Mouse (Mus musculus): ENCODE data around the gene Trip4.

Trip4 gene

DNA sequence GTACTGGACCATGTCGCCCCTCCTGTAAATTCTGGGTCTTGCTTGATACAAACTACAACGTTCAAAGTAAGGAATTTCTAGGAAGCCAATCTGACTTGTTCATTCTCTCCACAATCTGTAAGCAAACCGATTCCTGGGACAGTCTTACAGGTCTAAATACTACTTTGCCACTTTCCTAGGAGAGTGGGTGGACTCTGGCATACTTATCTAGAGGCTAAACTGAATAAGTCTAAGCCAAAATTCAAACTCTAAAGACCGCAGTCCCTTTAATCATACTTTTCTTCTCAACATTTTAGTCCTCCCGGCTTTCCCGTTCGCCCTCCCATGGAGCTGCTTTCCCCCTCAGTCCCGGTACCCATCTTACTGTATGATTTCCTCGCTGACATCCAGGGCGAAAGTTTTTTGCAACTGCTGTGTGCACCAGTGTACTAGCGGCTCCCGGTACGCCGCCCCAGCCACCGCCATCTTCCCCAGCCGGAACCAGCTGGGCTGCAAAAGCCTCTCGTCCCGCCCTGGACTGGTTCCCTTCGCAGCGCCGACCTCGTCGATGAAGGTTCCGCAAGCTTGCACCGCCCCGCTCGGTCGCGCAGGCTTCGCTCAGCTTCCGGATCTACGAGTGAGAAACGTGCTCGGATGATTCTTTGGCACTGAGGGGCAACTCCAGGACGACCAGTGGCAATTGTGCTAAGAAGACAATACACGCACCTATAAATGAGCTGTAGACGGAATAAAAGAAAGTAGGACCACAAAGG is 23.9 kb downstream of the Trip4 start:
- peak; percentile 87 for DNase-seq (ENCODE audit: low read depth, low spot score)
- no peaks in the 10 kb centered on the region for H3K36me3 ChIP-seq (ENCODE audit: control insufficient read depth, insufficient read depth, low read length, poor library complexity, severe bottlenecking)
- no peaks in the 10 kb centered on the region for H3K27me3 ChIP-seq (ENCODE audit: control insufficient read depth, insufficient read depth, low read length, poor library complexity, severe bottlenecking)

DNA sequence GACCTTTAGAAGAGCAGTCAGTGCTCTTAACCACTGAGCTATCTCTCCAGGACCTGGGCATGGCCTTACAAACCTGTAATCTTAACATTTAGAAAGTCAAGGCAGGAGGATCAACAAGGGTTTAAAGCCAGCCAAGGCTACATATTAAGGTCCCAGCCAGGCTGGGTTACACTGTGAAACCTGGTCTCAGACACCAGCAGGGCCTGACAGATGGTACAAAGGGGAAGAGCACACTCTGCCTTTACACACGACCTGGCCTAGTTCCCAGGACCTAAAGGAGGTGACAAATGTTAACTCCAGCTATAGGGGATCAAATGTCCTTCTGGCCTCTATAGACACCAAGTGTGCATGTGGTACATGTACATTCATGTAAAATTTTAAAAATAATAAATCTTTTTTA is 48.9 kb downstream of the Trip4 start:
- no peak for DNase-seq (ENCODE audit: low read depth, low spot score)

DNA sequence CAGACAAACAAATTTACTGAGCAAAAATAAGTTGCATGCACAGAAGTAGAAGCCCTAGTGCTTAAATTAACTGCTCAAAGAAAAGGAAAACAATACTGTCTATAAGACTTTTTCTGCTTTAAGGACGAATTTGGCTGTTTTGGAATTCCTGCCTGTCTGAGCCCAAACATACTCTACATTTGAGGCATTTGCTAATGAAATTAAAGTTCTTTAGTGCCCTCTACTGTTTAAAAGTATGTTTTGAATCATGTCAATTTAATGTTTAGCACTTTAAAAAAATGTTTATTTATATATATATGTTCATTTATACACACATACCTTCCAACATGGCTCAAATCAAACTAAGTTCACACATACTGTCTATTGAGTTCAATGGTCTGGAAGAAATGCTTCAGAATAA is 58.4 kb downstream of the Trip4 start:
- Histone ChIP-seq H3K36me3 (ENCODE audit: control insufficient read depth, insufficient read depth, low read length, poor library complexity, severe bottlenecking) (peaks cover 4% of the 10 kb centered on the region), H3K27me3 (ENCODE audit: control insufficient read depth, insufficient read depth, low read length, poor library complexity, severe bottlenecking) (no peaks in the 10 kb centered on the region)
- DNase-seq (ENCODE audit: low read depth, low spot score) = peak; percentile 13

More for the DNA sequence above, 48.9 kb downstream of the Trip4 start:
- no peaks in the 10 kb centered on the region for H3K27me3 ChIP-seq (ENCODE audit: control insufficient read depth, insufficient read depth, low read length, poor library complexity, severe bottlenecking)
- H3K36me3 ChIP-seq (ENCODE audit: control insufficient read depth, insufficient read depth, low read length, poor library complexity, severe bottlenecking) = peaks cover 13% of the 10 kb centered on the region

DNA sequence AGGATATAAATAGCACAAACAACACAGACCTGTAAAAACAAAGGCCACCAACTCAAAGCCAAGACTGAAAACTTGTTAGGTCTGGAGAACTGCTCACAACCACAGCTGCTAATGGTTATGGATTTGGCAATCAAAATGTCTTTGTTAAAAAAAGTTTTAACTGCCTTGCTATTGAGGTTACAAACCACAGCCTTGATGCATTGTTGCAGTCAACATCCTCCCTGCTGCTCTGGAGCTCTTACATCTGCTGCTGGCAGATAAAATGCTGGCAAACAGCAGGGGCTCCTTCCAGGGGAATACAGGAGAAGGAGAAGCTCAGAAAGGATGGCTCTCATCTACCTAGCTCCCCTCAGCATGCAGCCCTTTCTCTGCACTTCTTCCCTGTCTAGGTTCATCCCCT is 60.4 kb downstream of the Trip4 start:
- H3K27me3 ChIP-seq (ENCODE audit: control insufficient read depth, insufficient read depth, low read length, poor library complexity, severe bottlenecking) = no peaks in the 10 kb centered on the region
- no peak for DNase-seq (ENCODE audit: low read depth, low spot score)
- no peaks in the 10 kb centered on the region; the same call in none of the 2 replicates for H3K36me3 ChIP-seq (ENCODE audit: control insufficient read depth, insufficient read depth, low read length, poor library complexity, severe bottlenecking)

DNA sequence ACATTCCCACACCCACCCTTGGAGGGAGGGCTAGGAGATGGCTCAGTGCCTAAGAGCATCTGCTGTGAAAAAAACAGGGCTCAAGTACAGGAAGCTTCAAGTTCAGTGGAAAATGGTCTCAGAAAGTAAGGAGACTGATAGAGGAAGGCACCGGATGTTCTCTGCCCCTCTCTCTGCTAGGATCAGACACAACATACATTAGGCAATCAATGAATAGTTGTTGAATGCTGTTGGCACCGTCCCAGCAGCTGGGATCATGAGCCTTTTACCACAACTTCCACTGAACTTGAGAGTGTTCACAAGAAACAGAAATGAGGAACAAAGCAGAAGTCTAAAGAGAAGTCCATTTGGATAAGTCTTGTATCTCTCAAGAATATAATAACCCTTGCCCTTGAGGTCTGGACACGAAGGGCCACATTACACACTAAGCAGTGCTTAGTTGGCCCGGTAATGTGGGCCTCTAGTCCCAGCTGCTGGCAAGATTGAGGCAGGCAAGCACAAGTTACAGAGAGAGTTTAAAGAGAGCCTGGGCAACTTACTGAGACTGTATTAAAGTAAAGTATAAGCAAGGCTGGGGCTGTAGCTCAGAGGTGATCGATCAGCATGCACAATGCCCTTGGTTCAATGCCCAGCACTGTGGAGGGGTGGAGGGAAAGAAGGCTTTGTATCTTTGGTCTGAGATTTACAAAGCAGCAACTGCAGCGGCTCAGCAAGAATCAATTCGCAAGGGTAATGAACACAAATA is 64.0 kb downstream of the Trip4 start:
- no peaks in the 10 kb centered on the region for H3K27me3 ChIP-seq (ENCODE audit: control insufficient read depth, insufficient read depth, low read length, poor library complexity, severe bottlenecking)
- no peaks in the 10 kb centered on the region for H3K36me3 ChIP-seq (ENCODE audit: control insufficient read depth, insufficient read depth, low read length, poor library complexity, severe bottlenecking)
- DNase-seq (ENCODE audit: low read depth, low spot score) = no peak

DNA sequence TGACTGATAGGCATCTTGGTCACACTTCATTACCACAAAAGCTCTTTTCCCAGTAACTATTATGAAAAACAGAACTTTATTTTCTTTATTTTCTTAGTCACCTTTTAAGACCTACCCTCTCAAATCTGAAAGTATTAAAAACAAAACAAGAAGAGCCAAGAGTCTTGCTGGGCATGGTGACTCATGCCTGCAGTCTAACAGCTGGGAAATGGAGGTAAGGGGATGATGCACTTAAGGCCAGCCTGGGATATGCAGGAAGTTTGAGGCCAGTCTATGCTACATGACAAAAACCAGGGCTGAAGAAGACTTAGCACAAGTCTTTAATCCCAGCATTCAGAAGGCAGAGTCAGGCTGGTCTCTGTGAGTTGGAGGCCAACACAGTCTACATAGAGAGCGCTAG is 68.8 kb downstream of the Trip4 start:
- no peaks in the 10 kb centered on the region for H3K27me3 ChIP-seq (ENCODE audit: control insufficient read depth, insufficient read depth, low read length, poor library complexity, severe bottlenecking)

DNA sequence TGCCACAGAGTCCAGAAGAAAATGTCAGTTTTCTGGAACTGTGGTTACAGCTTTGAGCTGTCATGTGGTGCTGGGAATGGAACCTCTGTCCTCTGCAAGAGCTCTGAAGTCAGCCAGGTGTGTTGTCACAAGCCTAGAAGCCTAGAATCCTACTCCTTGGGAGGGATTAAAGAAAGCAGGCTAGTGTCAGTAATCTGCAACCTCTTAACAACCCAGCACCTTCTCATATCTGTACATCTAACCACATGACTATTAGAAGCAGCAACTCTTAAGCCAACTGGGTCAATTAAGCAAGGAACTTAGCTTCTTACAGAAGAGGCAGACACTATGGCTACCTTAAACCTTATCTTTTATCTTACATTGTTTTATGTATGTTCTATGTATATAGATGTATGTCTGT is 71.7 kb downstream of the Trip4 start:
- DNase-seq (ENCODE audit: low read depth, low spot score) = no peak

More for the DNA sequence above, 68.8 kb downstream of the Trip4 start:
- no peak for DNase-seq (ENCODE audit: low read depth, low spot score)
- peaks cover 8% of the 10 kb centered on the region for H3K36me3 ChIP-seq (ENCODE audit: control insufficient read depth, insufficient read depth, low read length, poor library complexity, severe bottlenecking)

DNA sequence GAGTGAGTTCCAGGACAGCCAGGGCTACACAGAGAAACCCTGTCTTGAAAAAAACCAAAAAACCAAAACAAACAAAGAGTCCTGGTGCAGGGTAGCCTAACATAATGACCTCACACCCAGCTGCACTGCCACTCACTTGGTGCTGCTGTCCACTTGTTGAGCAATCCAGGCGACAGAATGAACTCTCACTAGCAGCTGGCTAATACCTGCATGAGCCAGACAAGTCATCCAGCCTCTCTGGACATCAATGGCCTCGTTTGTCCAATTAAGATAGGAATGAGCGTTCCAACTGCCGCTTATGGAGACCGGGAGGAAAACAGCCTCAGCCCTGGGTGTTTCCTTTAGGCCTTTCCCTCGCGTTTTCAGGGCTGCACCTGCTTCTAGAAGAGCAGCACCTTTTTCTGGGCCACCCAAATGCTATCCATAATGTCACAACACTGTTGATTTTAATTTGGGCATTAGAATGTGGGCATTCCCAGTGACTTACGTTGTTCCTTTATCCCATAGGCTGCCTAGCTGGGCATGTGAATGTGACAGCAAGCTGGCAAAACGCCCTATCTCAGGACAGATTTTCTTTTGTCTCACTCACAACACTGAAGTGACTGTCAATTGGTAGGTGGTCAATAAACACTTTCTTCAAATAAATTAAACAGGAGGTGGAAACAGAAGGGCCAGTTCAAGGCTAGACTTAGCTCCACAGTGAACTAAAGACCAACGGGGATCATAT is 73.8 kb downstream of the Trip4 start:
- no peak for DNase-seq (ENCODE audit: low read depth, low spot score)
- no peaks in the 10 kb centered on the region for H3K27me3 ChIP-seq (ENCODE audit: control insufficient read depth, insufficient read depth, low read length, poor library complexity, severe bottlenecking)
- peaks cover 11% of the 10 kb centered on the region for H3K36me3 ChIP-seq (ENCODE audit: control insufficient read depth, insufficient read depth, low read length, poor library complexity, severe bottlenecking)

More for the DNA sequence above, 71.7 kb downstream of the Trip4 start:
- Histone ChIP-seq H3K27me3 (ENCODE audit: control insufficient read depth, insufficient read depth, low read length, poor library complexity, severe bottlenecking) (no peaks in the 10 kb centered on the region), H3K36me3 (ENCODE audit: control insufficient read depth, insufficient read depth, low read length, poor library complexity, severe bottlenecking) (peaks cover 11% of the 10 kb centered on the region)

DNA sequence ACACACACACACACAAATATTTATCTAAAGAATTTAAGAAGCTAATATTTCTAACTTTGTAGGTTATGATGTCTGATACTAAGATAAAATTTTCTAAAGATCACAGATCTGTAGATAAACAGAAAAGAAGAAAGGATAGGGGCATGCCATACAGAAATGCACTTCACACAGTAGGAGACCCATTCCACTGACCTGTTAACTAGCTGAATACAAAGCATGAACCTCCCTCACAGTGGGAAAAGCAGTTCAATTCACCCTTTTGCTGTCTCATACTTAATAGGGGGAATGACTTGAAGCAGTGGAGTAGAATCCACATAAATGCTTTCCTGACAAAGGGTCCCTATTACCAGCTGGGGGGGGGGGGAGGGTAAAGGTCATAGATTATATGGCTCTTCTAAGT is 75.0 kb downstream of the Trip4 start:
- Histone ChIP-seq H3K36me3 (ENCODE audit: control insufficient read depth, insufficient read depth, low read length, poor library complexity, severe bottlenecking) (peaks cover 10% of the 10 kb centered on the region), H3K27me3 (ENCODE audit: control insufficient read depth, insufficient read depth, low read length, poor library complexity, severe bottlenecking) (no peaks in the 10 kb centered on the region)
- DNase-seq (ENCODE audit: low read depth, low spot score) = no peak

DNA sequence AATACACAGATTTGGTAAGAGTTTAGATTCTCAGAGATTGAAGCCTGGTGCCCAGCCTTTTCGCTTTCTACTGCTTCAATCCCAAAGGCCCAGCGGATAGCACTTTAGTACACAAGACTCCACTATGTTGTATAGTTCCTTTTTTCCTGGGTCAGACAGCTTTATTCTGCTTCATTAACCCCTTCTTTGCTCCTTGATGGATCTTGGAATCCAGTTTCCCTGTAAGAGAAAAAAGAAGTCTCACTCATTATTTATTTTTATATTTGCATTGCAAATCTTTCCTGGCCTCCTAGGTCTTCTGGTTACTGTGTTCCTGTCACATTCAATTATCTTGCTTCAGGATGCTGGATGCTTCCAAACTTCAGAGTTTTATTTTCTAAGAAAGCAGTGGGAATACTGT is 75.4 kb downstream of the Trip4 start:
- no peak for DNase-seq (ENCODE audit: low read depth, low spot score)
- Histone ChIP-seq H3K27me3 (ENCODE audit: control insufficient read depth, insufficient read depth, low read length, poor library complexity, severe bottlenecking) (no peaks in the 10 kb centered on the region), H3K36me3 (ENCODE audit: control insufficient read depth, insufficient read depth, low read length, poor library complexity, severe bottlenecking) (peaks cover 7% of the 10 kb centered on the region)

DNA sequence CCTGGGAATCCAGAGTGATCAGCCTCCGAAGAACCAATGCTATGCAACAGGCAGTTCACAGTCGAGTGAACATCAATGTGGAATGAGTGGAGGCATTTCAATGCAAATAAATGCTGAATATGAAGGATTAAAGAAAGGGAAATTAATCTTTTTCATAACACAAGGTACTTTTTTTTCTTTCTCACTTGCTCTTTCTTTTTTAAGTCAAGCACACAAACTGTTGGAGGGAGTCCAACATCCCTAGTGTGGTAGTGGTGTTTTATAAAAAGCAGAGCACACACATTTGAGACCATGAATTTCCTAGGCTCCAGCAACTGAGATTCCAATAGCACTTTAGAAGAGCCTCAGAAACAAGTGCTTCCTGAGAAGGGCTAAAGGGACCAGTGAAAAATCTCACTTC is 76.6 kb downstream of the Trip4 start:
- Histone ChIP-seq H3K36me3 (ENCODE audit: control insufficient read depth, insufficient read depth, low read length, poor library complexity, severe bottlenecking) (peaks cover 5% of the 10 kb centered on the region; the same call in 1 of the 2 replicates), H3K27me3 (ENCODE audit: control insufficient read depth, insufficient read depth, low read length, poor library complexity, severe bottlenecking) (no peaks in the 10 kb centered on the region)
- DNase-seq (ENCODE audit: low read depth, low spot score) = no peak

DNA sequence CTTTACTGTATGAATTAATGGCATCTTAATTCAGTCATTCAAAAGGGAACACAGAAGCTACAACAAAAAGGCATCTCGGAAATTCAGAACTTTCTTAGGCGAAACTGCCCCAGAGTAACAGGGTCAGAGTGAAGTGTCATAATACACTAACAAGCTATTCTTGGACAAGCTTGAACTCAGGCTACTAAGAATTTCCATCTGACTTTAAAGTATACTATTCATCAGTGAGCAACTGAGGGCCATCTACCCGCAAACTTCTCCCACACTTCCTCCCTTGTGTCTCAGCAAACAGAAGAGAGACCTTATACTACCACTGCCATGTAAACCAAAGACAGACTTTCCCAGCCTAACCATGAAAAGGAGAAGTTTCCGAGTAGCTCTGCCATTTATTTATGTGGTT is 77.4 kb downstream of the Trip4 start:
- Histone ChIP-seq H3K27me3 (ENCODE audit: control insufficient read depth, insufficient read depth, low read length, poor library complexity, severe bottlenecking) (no peaks in the 10 kb centered on the region), H3K36me3 (ENCODE audit: control insufficient read depth, insufficient read depth, low read length, poor library complexity, severe bottlenecking) (0 out of 2 replicates have a peak, but pooled peaks cover 3% of the 10 kb centered on the region)
- no peak for DNase-seq (ENCODE audit: low read depth, low spot score)

DNA sequence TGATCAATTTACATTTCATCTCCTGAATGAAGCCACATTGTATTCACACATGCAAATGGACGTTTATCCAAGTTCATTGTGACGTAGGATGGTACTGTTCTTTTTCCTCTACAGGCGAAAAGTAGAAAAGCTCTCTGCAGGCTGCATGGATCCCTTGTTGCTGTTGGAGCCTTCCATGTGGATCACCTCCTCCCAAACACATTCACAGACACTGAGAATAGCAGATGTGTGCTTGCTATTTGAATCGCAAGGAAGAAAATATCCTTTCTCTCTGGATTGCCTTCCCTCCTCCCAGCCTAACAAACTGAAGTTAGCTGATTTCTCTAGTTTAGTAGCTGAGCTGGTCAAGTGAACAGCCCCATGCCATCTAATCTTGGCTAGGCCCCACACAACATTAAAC is 78.3 kb downstream of the Trip4 start:
- DNase-seq (ENCODE audit: low read depth, low spot score) = no peak
- Histone ChIP-seq H3K36me3 (ENCODE audit: control insufficient read depth, insufficient read depth, low read length, poor library complexity, severe bottlenecking) (0 out of 2 replicates have a peak, but pooled peaks cover 3% of the 10 kb centered on the region), H3K27me3 (ENCODE audit: control insufficient read depth, insufficient read depth, low read length, poor library complexity, severe bottlenecking) (no peaks in the 10 kb centered on the region)

DNA sequence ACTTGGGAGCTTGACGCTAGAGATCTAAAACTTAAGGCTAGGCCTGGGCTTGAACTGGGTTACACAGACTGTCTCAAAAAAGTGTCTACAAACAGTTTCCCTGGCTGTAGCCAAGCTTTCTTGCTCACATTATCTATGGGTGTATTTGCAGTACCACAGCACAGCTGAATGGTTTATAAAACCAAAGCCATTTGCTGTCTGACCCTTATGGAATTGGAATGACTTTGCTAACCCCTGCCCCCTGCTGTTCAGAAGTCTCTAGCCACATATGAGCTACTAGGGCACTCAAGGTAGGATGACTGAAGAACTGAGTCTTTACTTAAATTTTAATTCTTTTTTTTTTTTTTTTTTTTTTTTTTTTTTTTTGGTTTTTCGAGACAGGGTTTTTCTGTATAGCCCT is 79.2 kb downstream of the Trip4 start:
- Histone ChIP-seq H3K27me3 (ENCODE audit: control insufficient read depth, insufficient read depth, low read length, poor library complexity, severe bottlenecking) (no peaks in the 10 kb centered on the region), H3K36me3 (ENCODE audit: control insufficient read depth, insufficient read depth, low read length, poor library complexity, severe bottlenecking) (0 out of 2 replicates have a peak, but pooled peaks cover 3% of the 10 kb centered on the region)
- peak; percentile 68 for DNase-seq (ENCODE audit: low read depth, low spot score)

DNA sequence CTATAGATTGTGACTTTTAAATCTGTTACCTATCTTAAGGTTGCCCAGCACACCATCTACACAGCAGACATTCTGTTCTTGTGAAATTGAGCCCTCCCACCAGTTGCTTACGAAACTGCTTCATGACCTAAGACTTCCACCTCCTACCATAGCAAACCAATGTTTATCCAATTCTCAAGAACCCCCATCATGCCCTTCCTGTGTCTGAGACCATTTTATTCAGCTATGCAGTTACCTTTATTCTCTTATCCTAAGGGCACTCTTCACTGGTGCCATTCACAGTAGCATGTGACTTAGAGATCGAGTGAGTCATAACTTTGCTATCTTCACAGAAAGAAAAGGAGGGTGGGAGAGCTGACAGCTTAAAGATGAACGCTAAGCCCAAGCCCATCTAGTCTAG is 80.1 kb downstream of the Trip4 start:
- H3K36me3 ChIP-seq (ENCODE audit: control insufficient read depth, insufficient read depth, low read length, poor library complexity, severe bottlenecking) = 0 out of 2 replicates have a peak, but pooled peaks cover 3% of the 10 kb centered on the region
- DNase-seq (ENCODE audit: low read depth, low spot score) = peak; percentile 15
- H3K27me3 ChIP-seq (ENCODE audit: control insufficient read depth, insufficient read depth, low read length, poor library complexity, severe bottlenecking) = no peaks in the 10 kb centered on the region

Measured in splenic B cell, adult 2 months (primary cell).